Mouse (Mus musculus) stomach, embryonic 16.5 days (tissue): ENCODE results near the gene Ttc19. TPM values are rescaled to one million over a fixed set of nuclear protein-coding genes. Genes with fewer than 3 reads are reported as not detected.

Experiments
- ATAC-seq: fragments of 200-750 bp; cut with Nextera tagmentation; 2 replicates; pipeline ENCODE4 v1.8.0; 2017; ENCODE audit warnings: moderate number of reproducible peaks, moderate TSS enrichment; ENCODE audit not compliant: insufficient read depth, low FRiP score
- H3K27ac ChIP-seq: fragments of 300-500 bp; sonication (generic); 2 replicates; pipeline ENCODE4 v1.5.1; 2014; ENCODE audit warnings: low read length
- H3K27me3 ChIP-seq: fragments of 300-500 bp; sonication (generic); 2 replicates; pipeline ENCODE4 v1.6.1; 2014; ENCODE audit warnings: low read length, control low read depth, mixed read lengths; ENCODE audit not compliant: control insufficient read depth, insufficient read depth
- H3K36me3 ChIP-seq: fragments of 300-500 bp; sonication (generic); 2 replicates; pipeline ENCODE4 v1.6.1; 2014; ENCODE audit warnings: low read length; ENCODE audit not compliant: control insufficient read depth, insufficient read depth
- H3K4me1 ChIP-seq: fragments of 300-500 bp; sonication (generic); 2 replicates; pipeline ENCODE4 v1.6.1; 2014; ENCODE audit warnings: low read length, control low read depth, mixed read lengths; ENCODE audit not compliant: control insufficient read depth, insufficient read depth
- H3K4me2 ChIP-seq: fragments of 300-500 bp; sonication (generic); 2 replicates; pipeline ENCODE4 v1.6.1; 2014; ENCODE audit warnings: low read depth, low read length, mixed read lengths
- H3K4me3 ChIP-seq: fragments of 300-500 bp; sonication (generic); replicated peaks from 2 replicates; pipeline ENCODE4 v1.5.1; 2014; ENCODE audit warnings: mild to moderate bottlenecking, low read length
- H3K9ac ChIP-seq: fragments of 300-500 bp; sonication (generic); 2 replicates; pipeline ENCODE4 v1.6.1; 2014; ENCODE audit warnings: low read length
- H3K9me3 ChIP-seq: fragments of 300-500 bp; sonication (generic); replicated peaks from 2 replicates; pipeline ENCODE4 v1.6.1; 2016; ENCODE audit warnings: low read length, control low read depth; ENCODE audit not compliant: control insufficient read depth
- WGBS: fragments of 180-500 bp; shearing (Covaris S2); extraction: QIAGEN DNeasy Blood & Tissue Kit; methylation state at CpG from one replicate; pipeline ENCODE4 v1.1.7; 2014; 5-methylcytosine and 5-hydroxymethylcytosine counted together
- polyA plus RNA-seq: library from polyadenylated mRNA; unstranded; fragments of >200 nt; fragmentation: Nextera tagmentation; extraction: Ambion mirVana; gene quantifications from 2 replicates; pipeline ENCODE4 v1.2.1, GENCODE M21; 2015

The Ttc19 gene
- polyA plus RNA-seq, 1 experiment from 2014 or later: 14.9 TPM

- peak overlapping the region; percentile 99 for H3K4me2 ChIP-seq
- WGBS: 46% methylated on average over 11 of the region's 11 CpGs
- peaks cover 16% of the 10 kb centered on the region; the same call in 1 of the 2 replicates for H3K4me1 ChIP-seq
- H3K36me3 ChIP-seq: no peaks in the 10 kb centered on the region
- H3K27ac ChIP-seq: peak overlapping the region; percentile 21; the same call in 1 of the 2 replicates
- peaks cover 8% of the 10 kb centered on the region; the same call in 1 of the 2 replicates for H3K27me3 ChIP-seq
- H3K9ac ChIP-seq: peak overlapping the region; percentile 48; the same call in 1 of the 2 replicates
- H3K4me3 ChIP-seq: peak overlapping the region; percentile 54
- no peaks in the 10 kb centered on the region for H3K9me3 ChIP-seq
- ATAC-seq: peak; percentile 46; the same call in 1 of the 2 replicates
These were observed 30.2 kb upstream of the Ttc19 start for GRCm38 (mm10) chr11:62251047-62251446.

GRCm38 (mm10) chr11:62253380-62253779 lies 27.9 kb upstream of the Ttc19 start:
- Histone ChIP-seq H3K4me1 (peaks cover 13% of the 10 kb centered on the region; the same call in 1 of the 2 replicates), H3K4me3 (no peak overlapping the region), H3K4me2 (no peak overlapping the region), H3K27ac (0 out of 2 replicates have a peak overlapping the region, but pooled peaks have one; percentile 14), H3K27me3 (peaks cover 8% of the 10 kb centered on the region; the same call in 1 of the 2 replicates), H3K9ac (no peak overlapping the region), H3K9me3 (no peaks in the 10 kb centered on the region), H3K36me3 (no peaks in the 10 kb centered on the region)
- ATAC-seq: no peak
- WGBS: 63% methylated on average over 5 of the region's 5 CpGs

DNA sequence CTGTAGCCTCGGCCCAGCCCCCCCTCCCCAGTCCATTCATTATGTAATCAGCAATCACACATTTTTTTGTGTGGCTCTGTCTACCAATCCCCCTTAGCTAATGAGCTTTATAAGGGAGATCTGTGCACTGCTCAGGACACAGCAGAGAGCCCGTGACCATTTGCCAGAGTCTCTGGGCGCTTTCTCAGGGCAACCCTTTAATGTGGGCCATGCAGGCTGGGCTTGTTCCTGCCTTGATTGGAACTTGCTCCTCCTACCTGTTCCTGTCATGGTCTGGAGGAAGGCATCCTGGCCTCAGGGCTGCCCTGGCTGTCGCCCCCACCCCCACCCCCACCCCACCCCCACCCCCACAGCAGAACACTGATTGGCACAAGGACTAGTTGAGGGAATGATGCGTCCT lies 22.1 kb upstream of the Ttc19 start:
- no peak overlapping the region for H3K4me2 ChIP-seq
- no peaks in the 10 kb centered on the region for H3K4me1 ChIP-seq
- no peaks in the 10 kb centered on the region for H3K9me3 ChIP-seq
- no peaks in the 10 kb centered on the region for H3K27me3 ChIP-seq
- ATAC-seq: no peak
- no peak overlapping the region for H3K9ac ChIP-seq
- no peak overlapping the region for H3K4me3 ChIP-seq
- no peaks in the 10 kb centered on the region for H3K36me3 ChIP-seq
- WGBS: 48% methylated on average over 5 of the region's 5 CpGs
- H3K27ac ChIP-seq: no peak overlapping the region

GRCm38 (mm10) chr11:62263599-62263998 lies 17.7 kb upstream of the Ttc19 start:
- Histone ChIP-seq H3K4me2 (no peak overlapping the region), H3K4me1 (no peaks in the 10 kb centered on the region), H3K27ac (no peak overlapping the region), H3K9ac (no peak overlapping the region), H3K27me3 (no peaks in the 10 kb centered on the region), H3K36me3 (no peaks in the 10 kb centered on the region), H3K9me3 (no peaks in the 10 kb centered on the region), H3K4me3 (no peak overlapping the region)
- 55% methylated on average over 7 of the region's 7 CpGs for WGBS
- no peak for ATAC-seq

GRCm38 (mm10) chr11:62264018-62264417 lies 17.3 kb upstream of the Ttc19 start:
- Histone ChIP-seq H3K27ac (no peak overlapping the region), H3K4me2 (no peak overlapping the region), H3K36me3 (no peaks in the 10 kb centered on the region), H3K9me3 (no peaks in the 10 kb centered on the region), H3K9ac (no peak overlapping the region), H3K4me3 (no peak overlapping the region), H3K4me1 (no peaks in the 10 kb centered on the region; the same call in 1 of the 2 replicates), H3K27me3 (no peaks in the 10 kb centered on the region)
- 43% methylated on average over 7 of the region's 7 CpGs for WGBS
- ATAC-seq: no peak

DNA sequence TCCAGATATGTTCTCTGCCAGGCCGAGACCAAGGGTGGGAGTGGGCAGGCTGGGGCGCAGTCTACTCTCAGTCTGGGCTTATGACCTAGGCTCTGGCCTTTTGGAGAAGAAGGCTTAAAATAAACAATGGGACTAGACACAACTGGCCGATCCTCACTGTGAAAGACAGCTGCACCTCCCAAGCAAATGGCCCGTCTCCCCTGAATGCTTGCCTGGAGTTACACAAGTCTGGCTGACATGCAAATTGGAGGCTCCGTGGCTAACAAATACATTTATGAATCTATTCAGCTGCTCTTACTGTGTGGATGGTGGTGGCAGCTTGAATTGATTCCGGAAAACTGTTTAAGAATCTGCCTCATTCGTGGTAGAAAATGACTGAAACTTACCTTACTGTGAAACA lies 15.6 kb upstream of the Ttc19 start:
- Histone ChIP-seq H3K4me2 (no peak overlapping the region), H3K27me3 (no peaks in the 10 kb centered on the region), H3K27ac (no peak overlapping the region), H3K36me3 (no peaks in the 10 kb centered on the region), H3K9me3 (no peaks in the 10 kb centered on the region), H3K4me1 (no peaks in the 10 kb centered on the region; the same call in 1 of the 2 replicates), H3K4me3 (no peak overlapping the region), H3K9ac (no peak overlapping the region)
- 76% methylated on average over 7 of the region's 7 CpGs for WGBS
- no peak for ATAC-seq

DNA sequence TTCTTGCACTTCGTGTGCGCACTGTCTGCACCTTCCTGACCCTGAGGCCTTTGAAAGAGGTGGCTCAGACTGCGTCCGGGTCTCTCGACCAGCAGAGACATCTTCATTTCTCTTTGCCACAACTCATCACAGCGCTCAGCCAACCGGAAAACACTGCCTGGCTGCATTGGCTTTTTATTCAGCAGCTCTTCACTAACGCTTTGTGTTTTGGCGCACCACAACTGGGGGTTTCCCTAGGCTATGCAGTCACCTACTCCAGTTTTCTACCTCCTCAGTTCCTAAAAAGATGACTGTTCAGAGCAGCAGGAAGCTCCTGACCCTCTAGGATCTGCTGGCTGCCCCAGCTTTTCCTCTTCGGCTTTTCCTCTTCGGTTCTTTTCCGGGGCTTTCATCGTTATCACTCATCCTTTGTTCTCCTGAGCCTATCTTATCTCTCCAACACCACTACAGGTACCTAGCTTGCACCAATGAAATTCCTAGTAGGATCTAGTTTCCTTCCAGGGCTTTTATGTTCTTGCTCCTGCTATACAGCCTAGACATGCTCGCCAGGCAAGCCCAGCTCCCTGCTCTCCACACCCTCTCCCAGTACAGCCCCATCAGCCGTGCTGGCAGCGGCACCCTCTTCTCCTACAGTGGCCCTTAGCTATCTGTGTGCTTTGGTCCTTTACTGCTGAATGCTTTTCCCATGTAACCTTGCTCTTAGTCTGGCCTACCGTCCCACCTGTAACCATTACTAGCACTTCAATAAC lies 14.6 kb upstream of the Ttc19 start:
- Histone ChIP-seq H3K27me3 (no peaks in the 10 kb centered on the region), H3K36me3 (no peaks in the 10 kb centered on the region), H3K9ac (no peak overlapping the region), H3K27ac (no peak overlapping the region), H3K4me3 (no peak overlapping the region), H3K4me2 (no peak overlapping the region), H3K4me1 (no peaks in the 10 kb centered on the region; the same call in 1 of the 2 replicates), H3K9me3 (no peaks in the 10 kb centered on the region)
- 62% methylated on average over 17 of the region's 17 CpGs for WGBS
- peak; percentile 53; the same call in 1 of the 2 replicates for ATAC-seq

DNA sequence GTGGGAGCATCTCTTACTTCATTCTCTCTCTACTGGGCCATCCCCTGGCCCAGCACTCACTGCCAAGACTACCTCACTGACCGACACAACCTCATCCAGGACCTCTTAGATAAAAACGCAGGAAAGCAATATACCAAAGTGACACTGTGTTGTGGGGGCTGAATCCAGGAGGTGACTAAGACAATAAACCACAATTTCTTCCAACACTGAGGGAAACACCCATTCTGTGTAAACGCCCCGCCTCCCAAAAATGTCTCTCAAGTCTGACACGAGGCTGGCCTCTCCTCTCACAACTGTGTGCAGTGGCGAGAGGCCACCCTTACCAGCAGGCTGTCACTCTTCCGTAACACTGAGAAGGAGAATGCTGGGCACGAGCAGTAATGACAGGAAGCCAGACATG lies 12.9 kb upstream of the Ttc19 start:
- Histone ChIP-seq H3K9me3 (no peaks in the 10 kb centered on the region), H3K27me3 (no peaks in the 10 kb centered on the region), H3K4me3 (no peak overlapping the region), H3K4me2 (no peak overlapping the region), H3K36me3 (no peaks in the 10 kb centered on the region), H3K9ac (no peak overlapping the region), H3K27ac (no peak overlapping the region), H3K4me1 (no peaks in the 10 kb centered on the region; the same call in 1 of the 2 replicates)
- WGBS: 60% methylated on average over 8 of the region's 8 CpGs
- no peak for ATAC-seq

DNA sequence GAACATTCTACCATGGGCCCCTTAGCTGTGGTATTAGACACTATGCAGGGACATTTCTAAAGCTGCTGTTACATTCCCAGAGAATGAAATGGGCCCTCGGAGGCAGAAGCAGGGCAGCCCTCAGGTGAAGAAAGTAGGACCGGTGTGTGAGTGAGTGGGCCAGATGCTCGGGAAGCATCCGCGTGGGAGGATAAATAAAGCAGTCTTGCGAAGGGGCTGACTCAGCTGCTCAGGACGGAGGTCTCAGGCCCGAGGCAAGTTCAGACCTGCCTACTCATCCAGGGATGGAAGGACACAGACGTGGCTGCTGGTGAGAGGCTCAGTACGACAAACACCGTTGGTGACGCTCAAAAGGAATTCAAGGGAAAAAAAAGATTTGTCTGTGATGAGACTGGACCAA lies 12.2 kb upstream of the Ttc19 start:
- no peak for ATAC-seq
- no peak overlapping the region for H3K9ac ChIP-seq
- no peak overlapping the region for H3K27ac ChIP-seq
- H3K4me3 ChIP-seq: no peak overlapping the region
- H3K4me2 ChIP-seq: no peak overlapping the region
- WGBS: 68% methylated on average over 12 of the region's 12 CpGs
- H3K9me3 ChIP-seq: no peaks in the 10 kb centered on the region
- H3K4me1 ChIP-seq: no peaks in the 10 kb centered on the region; the same call in 1 of the 2 replicates
- H3K27me3 ChIP-seq: no peaks in the 10 kb centered on the region
- H3K36me3 ChIP-seq: no peaks in the 10 kb centered on the region
